Mouse (Mus musculus) forebrain, embryonic 13.5 days (tissue): ENCODE measurements at regions not wholly inside any gene's neighbourhood (a gene's known extent, or its start where the extent isn't known, plus 50 kb on each side); places are given as distances from the start of the nearest gene placed in this dataset.

ENCODE experiments used
- ATAC-seq: fragments of 200-750 bp; cut with Nextera tagmentation; 2 replicates; pipeline ENCODE4 v1.8.0; 2017
- H3K27ac ChIP-seq: fragments of 300-500 bp; sonication (generic); 2 replicates; pipeline ENCODE4 v1.5.1; 2015; ENCODE audit warnings: inconsistent platforms, mild to moderate bottlenecking, moderate library complexity
- H3K27me3 ChIP-seq: fragments of 300-500 bp; sonication (generic); 2 replicates; pipeline ENCODE4 v1.6.1; 2015; ENCODE audit warnings: mild to moderate bottlenecking, inconsistent platforms
- H3K36me3 ChIP-seq: fragments of 300-500 bp; sonication (generic); 2 replicates; pipeline ENCODE4 v1.6.1; 2015; ENCODE audit warnings: mild to moderate bottlenecking, inconsistent platforms; ENCODE audit not compliant: poor library complexity, severe bottlenecking
- H3K4me1 ChIP-seq: fragments of 300-500 bp; sonication (generic); 2 replicates; pipeline ENCODE4 v1.6.1; 2015; ENCODE audit warnings: inconsistent platforms
- H3K4me2 ChIP-seq: fragments of 300-500 bp; sonication (generic); 2 replicates; pipeline ENCODE4 v1.6.1; 2015; ENCODE audit warnings: inconsistent platforms, mild to moderate bottlenecking, moderate library complexity
- H3K4me3 ChIP-seq: fragments of 300-500 bp; sonication (generic); 2 replicates; pipeline ENCODE4 v1.5.1; 2015; ENCODE audit warnings: mild to moderate bottlenecking, inconsistent platforms
- H3K9ac ChIP-seq: fragments of 300-500 bp; sonication (generic); 2 replicates; pipeline ENCODE4 v1.6.1; 2015; ENCODE audit warnings: mild to moderate bottlenecking, inconsistent platforms
- H3K9me3 ChIP-seq: fragments of 300-500 bp; sonication (generic); replicated peaks from 2 replicates; pipeline ENCODE4 v1.6.1; 2016; ENCODE audit warnings: inconsistent platforms
- WGBS: fragments of 180-500 bp; shearing (Covaris S2); methylation state at CpG from one replicate; pipeline ENCODE4 v1.1.7; 2015; 5-methylcytosine and 5-hydroxymethylcytosine counted together

- Histone ChIP-seq H3K4me2 (no peak overlapping the region), H3K4me3 (no peak overlapping the region), H3K27me3 (no peaks in the 10 kb centered on the region), H3K27ac (no peak overlapping the region), H3K9ac (no peak overlapping the region), H3K4me1 (peaks cover 9% of the 10 kb centered on the region; the same call in 1 of the 2 replicates), H3K36me3 (no peaks in the 10 kb centered on the region), H3K9me3 (no peaks in the 10 kb centered on the region)
- ATAC-seq, result no peak
- 25% methylated on average over 3 of the region's 3 CpGs for WGBS
Observed at GRCm38 (mm10) chr5:132643270-132643669, 100.1 kb upstream of the Auts2 start.

GRCm38 (mm10) chr5:132633198-132633884 lies 90.2 kb upstream of the Auts2 start:
- H3K27ac ChIP-seq, result no peak overlapping the region
- H3K9me3 ChIP-seq, result peaks cover 9% of the 10 kb centered on the region
- H3K4me1 ChIP-seq, result 0 out of 2 replicates have a peak, but pooled peaks cover 6% of the 10 kb centered on the region
- no peaks in the 10 kb centered on the region for H3K27me3 ChIP-seq
- no peak for ATAC-seq
- H3K9ac ChIP-seq, result no peak overlapping the region
- H3K36me3 ChIP-seq, result no peaks in the 10 kb centered on the region
- no peak overlapping the region for H3K4me3 ChIP-seq
- H3K4me2 ChIP-seq, result no peak overlapping the region
- WGBS, result 26% methylated on average over 5 of the region's 5 CpGs

- Histone ChIP-seq H3K9ac (no peak overlapping the region), H3K36me3 (no peaks in the 10 kb centered on the region), H3K4me3 (no peak overlapping the region), H3K4me1 (peaks cover 8% of the 10 kb centered on the region), H3K27ac (no peak overlapping the region), H3K27me3 (no peaks in the 10 kb centered on the region), H3K9me3 (peaks cover 6% of the 10 kb centered on the region; the same call in 1 of the 2 replicates), H3K4me2 (no peak overlapping the region)
- WGBS, result 30% methylated on average over 7 of the region's 7 CpGs
- no peak for ATAC-seq
Observed at GRCm38 (mm10) chr5:132621751-132622150, 78.6 kb upstream of the Auts2 start.

GRCm38 (mm10) chr5:132617241-132617640 lies 74.1 kb upstream of the Auts2 start:
- H3K4me3 ChIP-seq, result no peak overlapping the region
- peaks cover 13% of the 10 kb centered on the region for H3K4me1 ChIP-seq
- H3K4me2 ChIP-seq, result no peak overlapping the region
- no peak for ATAC-seq
- H3K9ac ChIP-seq, result no peak overlapping the region
- H3K27ac ChIP-seq, result no peak overlapping the region
- WGBS, result 68% methylated on average over 3 of the region's 3 CpGs
- H3K9me3 ChIP-seq, result peaks cover 6% of the 10 kb centered on the region; the same call in 1 of the 2 replicates
- 0 out of 2 replicates have a peak, but pooled peaks cover 3% of the 10 kb centered on the region for H3K27me3 ChIP-seq
- H3K36me3 ChIP-seq, result no peaks in the 10 kb centered on the region

GRCm38 (mm10) chr5:132609251-132609650 lies 66.1 kb upstream of the Auts2 start:
- Histone ChIP-seq H3K27me3 (0 out of 2 replicates have a peak, but pooled peaks cover 11% of the 10 kb centered on the region), H3K9ac (no peak overlapping the region), H3K4me3 (no peak overlapping the region), H3K9me3 (no peaks in the 10 kb centered on the region), H3K36me3 (no peaks in the 10 kb centered on the region), H3K4me2 (no peak overlapping the region), H3K4me1 (peaks cover 13% of the 10 kb centered on the region), H3K27ac (no peak overlapping the region)
- ATAC-seq, result no peak
- WGBS, result 29% methylated on average over 4 of the region's 4 CpGs

- no peak overlapping the region for H3K9ac ChIP-seq
- no peaks in the 10 kb centered on the region for H3K9me3 ChIP-seq
- H3K27ac ChIP-seq, result no peak overlapping the region
- H3K36me3 ChIP-seq, result no peaks in the 10 kb centered on the region
- no peak overlapping the region for H3K4me2 ChIP-seq
- ATAC-seq, result no peak
- no peak overlapping the region for H3K4me3 ChIP-seq
- H3K4me1 ChIP-seq, result peaks cover 7% of the 10 kb centered on the region; the same call in 1 of the 2 replicates
- 38% methylated on average over 6 of the region's 6 CpGs for WGBS
- H3K27me3 ChIP-seq, result 0 out of 2 replicates have a peak, but pooled peaks cover under 1% of the 10 kb centered on the region
Observed at GRCm38 (mm10) chr5:132606216-132606615, 63.1 kb upstream of the Auts2 start.

- no peaks in the 10 kb centered on the region for H3K36me3 ChIP-seq
- H3K4me3 ChIP-seq, result no peak overlapping the region
- H3K9ac ChIP-seq, result no peak overlapping the region
- peaks cover 11% of the 10 kb centered on the region; the same call in 1 of the 2 replicates for H3K4me1 ChIP-seq
- no peaks in the 10 kb centered on the region for H3K9me3 ChIP-seq
- no peaks in the 10 kb centered on the region for H3K27me3 ChIP-seq
- no peak overlapping the region for H3K4me2 ChIP-seq
- H3K27ac ChIP-seq, result no peak overlapping the region
- WGBS, result 77% methylated on average over 6 of the region's 6 CpGs
- ATAC-seq, result no peak
Observed at GRCm38 (mm10) chr5:132594796-132595195, 51.7 kb upstream of the Auts2 start.
